11 mouse cellular contexts compared by ENCODE assay signal in genomic region chr2:163964606-163965560, GRCm38 (mm10). TPM values are rescaled to one million over a fixed set of nuclear protein-coding genes. Genes with fewer than 3 reads are reported as not detected.
DNase-seq lines count a peak whose midpoint lies in the region; ATAC-seq and TF ChIP-seq lines count a peak whose summit lies in the region.
"Had no signal": no experiment of that assay in that cellular context is flagged by ENCODE, and none has a peak within 500 bp of the region (broad histone marks: within the 10 kb centered on the region; RNA-seq: fewer than 3 reads in every experiment).

No protein-coding gene starts in this region.

- intact Hi-C loops in left cerebral cortex, postnatal 14 days (cut with DNase I) = loop anchor here (5.0 kb wide), 1 partner anchor 108 kb away; no protein-coding TSS in a partner anchor

- DNase-seq in embryo, embryonic 10.5 days (ENCODE audit: low spot score) = peak; percentile 16
- no peak for DNase-seq in embryo, embryonic 9.5 days (ENCODE audit: extremely low spot score)
- DNase-seq in 3134 (ENCODE audit: extremely low read depth, insufficient read length, low spot score) = peak; percentile 60
- peak; percentile 99 for DNase-seq in brain, adult 2 months (ENCODE audit: low read depth, low spot score)
- DNase-seq in lung, embryonic 14.5 days = peak; percentile 81
- DNase-seq in liver = no peak
- no peak for DNase-seq in layer of hippocampus, adult 2 months (ENCODE audit: low spot score in 2 of 2)
- no peak for DNase-seq in left cerebral cortex, postnatal 14 days (ENCODE audit: low spot score in 2 of 2)
- DNase-seq: kidney, adult 11 months had no signal

- H3K4me3 ChIP-seq in lung, embryonic 14.5 days (ENCODE audit: low read depth, low read length) = no peak overlapping the region
- H3K4me3 ChIP-seq in layer of hippocampus, adult 2 months = no peak overlapping the region
- H3K4me3 ChIP-seq: midbrain, embryonic 12.5 days had no signal

- H3K4me2 ChIP-seq in lung, embryonic 14.5 days = peak overlapping the region; percentile 5; the same call in 1 of the 2 replicates
- H3K4me2 ChIP-seq: midbrain, embryonic 12.5 days had no signal

- H3K27ac ChIP-seq in lung, embryonic 14.5 days (ENCODE audit: low read depth) = peak overlapping the region; percentile 55; the same call in 1 of the 2 replicates
- H3K27ac ChIP-seq in layer of hippocampus, adult 2 months = no peak overlapping the region
- H3K27ac ChIP-seq: midbrain, embryonic 12.5 days had no signal

- peak; percentile 87 for ATAC-seq in lung, embryonic 14.5 days (ENCODE audit: insufficient read depth)
- ATAC-seq: Patski had no signal

- WGBS in lung, embryonic 14.5 days = 47% methylated on average over 19 of the region's 19 CpGs

- H3K36me3 ChIP-seq in lung, embryonic 14.5 days (ENCODE audit: insufficient read depth) = no peaks in the 10 kb centered on the region
- H3K36me3 ChIP-seq: midbrain, embryonic 12.5 days had no signal

- no peaks in the 10 kb centered on the region for H3K9me3 ChIP-seq in lung, embryonic 14.5 days (ENCODE audit: low read depth, low read length)
- H3K9me3 ChIP-seq: midbrain, embryonic 12.5 days had no signal

- no peaks in the 10 kb centered on the region for H3K27me3 ChIP-seq in lung, embryonic 14.5 days (ENCODE audit: insufficient read depth, low read length)
- H3K27me3 ChIP-seq: Patski had no signal

- H3K4me1 ChIP-seq in lung, embryonic 14.5 days (ENCODE audit: insufficient read depth) = no peaks in the 10 kb centered on the region
- H3K4me1 ChIP-seq: midbrain, embryonic 12.5 days had no signal

- no peak overlapping the region for H3K9ac ChIP-seq in lung, embryonic 14.5 days
- H3K9ac ChIP-seq: midbrain, embryonic 12.5 days had no signal

- no peak for TF ChIP-seq CTCF in lung, embryonic 14.5 days (IDR thresholded peaks at IDR 0.05; ENCODE audit: low read depth)
- TF ChIP-seq CTCF in layer of hippocampus, adult 2 months (conservative IDR thresholded peaks at IDR 0.05) = no peak

RNA-seq across cellular contexts. Expression of gene Ywhab, which starts 29.9 kb away (rescaled TPM):
- 316 and 319 TPM in 2 replicates for polyA plus RNA-seq in lung, embryonic 14.5 days (2014; fragmentation: Nextera tagmentation; extraction: Ambion mirVana)
- total RNA-seq in layer of hippocampus, adult 2 months (2021) = 100 to 1,000 TPM; 520 to 529 TPM
- total RNA-seq in left cerebral cortex, postnatal 14 days (2021) = 100 to 1,000 TPM; 510 to 522 TPM

RNA-seq across cellular contexts. Expression of gene Rims4, which starts 46.4 kb away (rescaled TPM):
- polyA plus RNA-seq in lung, embryonic 14.5 days (2014; fragmentation: Nextera tagmentation; extraction: Ambion mirVana) = 0.11 and 0.25 TPM in 2 replicates
- 10 to 100 TPM; 37.0 to 39.9 TPM for total RNA-seq in layer of hippocampus, adult 2 months (2021)
- total RNA-seq in left cerebral cortex, postnatal 14 days (2021) = 100 to 1,000 TPM; 111 to 125 TPM
- polyA plus RNA-seq: Patski had no signal

Comparison
In these comparisons a context has a peak if more than half of its experiments do, and no peak if none do; other contexts are left out.
1. DNase-seq: peak in embryo, embryonic 10.5 days (single experiment), 3134 (single experiment), brain, adult 2 months (single experiment) and lung, embryonic 14.5 days (single experiment); none in embryo, embryonic 9.5 days (single experiment), liver (single experiment), layer of hippocampus, adult 2 months (0 of 2) and left cerebral cortex, postnatal 14 days (0 of 2).